Mouse (Mus musculus): ENCODE measurements around the gene Npas4. TPM values are rescaled to one million over a fixed set of nuclear protein-coding genes. Genes with fewer than 3 reads are reported as not detected.

The Npas4 gene
- polyA plus RNA-seq (2016; fragmentation: Nextera tagmentation; extraction: Ambion mirVana), result not detected in 2 replicates

- ATAC-seq (ENCODE audit: insufficient number of reproducible peaks, insufficient read depth, low FRiP score, low TSS enrichment, low read depth), result no peak
- Histone ChIP-seq H3K36me3 (no peaks in the 10 kb centered on the region), H3K9ac (replicated peaks) (no peak within 1 kb of the TSS), H3K4me2 (no peak within 1 kb of the TSS), H3K4me3 (replicated peaks) (0 out of 2 replicates have a peak within 1 kb of the TSS, but pooled peaks have one; percentile 1), H3K9me3 (no peaks in the 10 kb centered on the region), H3K27me3 (peaks cover 85% of the 10 kb centered on the region), H3K27ac (no peak within 1 kb of the TSS), H3K4me1 (replicated peaks) (no peaks in the 10 kb centered on the region; the same call in 1 of the 2 replicates)
- WGBS, result 14% methylated on average over 4 of the region's 4 CpGs
Measured at GRCm38 (mm10) chr19:4990256-4990625, at the start of gene Npas4. Gene Npas4, minus strand, starts transcription at chr19:4990316.

GRCm38 (mm10) chr19:5039301-5040114, 49.4 kb upstream of the Npas4 start:
- peak overlapping the region; percentile 98 for H3K4me2 ChIP-seq
- peak; percentile 24; the same call in 1 of the 2 replicates for ATAC-seq (ENCODE audit: insufficient number of reproducible peaks, insufficient read depth, low FRiP score, low TSS enrichment, low read depth)
- peak overlapping the region; percentile 85 for H3K4me3 ChIP-seq (replicated peaks)
- no peaks in the 10 kb centered on the region for H3K27me3 ChIP-seq
- H3K9ac ChIP-seq (replicated peaks), result peak overlapping the region; percentile 78
- no peaks in the 10 kb centered on the region for H3K9me3 ChIP-seq
- H3K27ac ChIP-seq, result peak overlapping the region; percentile 87; the same call in 1 of the 2 replicates
- peaks cover 35% of the 10 kb centered on the region for H3K4me1 ChIP-seq (replicated peaks)
- peaks cover 23% of the 10 kb centered on the region; the same call in 1 of the 2 replicates for H3K36me3 ChIP-seq
- 12% methylated on average over 41 of the region's 41 CpGs for WGBS

DNA sequence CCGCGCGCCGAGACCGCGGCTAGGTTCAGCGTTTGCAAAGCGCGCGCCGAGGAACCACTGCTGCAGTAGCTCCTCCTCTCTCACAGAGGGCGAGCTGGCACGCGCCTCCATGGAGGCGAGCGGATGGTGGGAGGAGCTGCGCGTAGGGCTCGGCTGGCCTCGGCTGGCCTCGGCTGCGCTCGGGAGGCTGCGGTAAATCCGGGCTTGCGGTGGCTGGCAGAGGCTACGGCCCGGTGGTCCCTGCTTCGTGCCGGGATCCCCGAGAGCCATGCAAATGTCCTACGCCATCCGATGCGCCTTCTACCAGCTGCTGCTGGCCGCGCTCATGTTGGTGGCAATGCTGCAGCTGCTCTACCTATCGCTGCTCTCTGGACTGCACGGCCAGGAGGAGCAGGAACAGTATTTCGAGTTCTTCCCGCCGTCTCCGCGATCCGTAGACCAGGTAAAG, 48.6 kb upstream of the Npas4 start, which contains the start of the genes B4gat1 and AC124502.3:
TSS of gene B4gat1 (plus strand) at position 118 of the 448 bp plus-strand sequence.
TSS of gene AC124502.3 (plus strand) at position 183 of the 448 bp plus-strand sequence.
- H3K4me3 ChIP-seq (replicated peaks), result peak within 1 kb of the TSS; percentile 85
- H3K9me3 ChIP-seq, result no peaks in the 10 kb centered on the region
- H3K4me1 ChIP-seq (replicated peaks), result peaks cover 35% of the 10 kb centered on the region
- peaks cover 17% of the 10 kb centered on the region; the same call in 1 of the 2 replicates for H3K36me3 ChIP-seq
- no peaks in the 10 kb centered on the region for H3K27me3 ChIP-seq
- peak within 1 kb of the TSS; percentile 98 for H3K4me2 ChIP-seq
- peak; percentile 76 for ATAC-seq (ENCODE audit: insufficient number of reproducible peaks, insufficient read depth, low FRiP score, low TSS enrichment, low read depth)
- H3K9ac ChIP-seq (replicated peaks), result peak within 1 kb of the TSS; percentile 78
- peak within 1 kb of the TSS; percentile 87 for H3K27ac ChIP-seq
- under 1% methylated on average over 39 of the region's 44 CpGs for WGBS

GRCm38 (mm10) chr19:5037678-5038571, 47.8 kb upstream of the Npas4 start:
- Histone ChIP-seq H3K4me1 (replicated peaks) (peaks cover 35% of the 10 kb centered on the region), H3K27ac (peak overlapping the region; percentile 87), H3K4me3 (replicated peaks) (peak overlapping the region; percentile 85), H3K4me2 (peak overlapping the region; percentile 98), H3K27me3 (no peaks in the 10 kb centered on the region), H3K9ac (replicated peaks) (peak overlapping the region; percentile 78), H3K9me3 (no peaks in the 10 kb centered on the region), H3K36me3 (0 out of 2 replicates have a peak, but pooled peaks cover 10% of the 10 kb centered on the region)
- WGBS, result 5% methylated on average over 32 of the region's 32 CpGs
- no peak for ATAC-seq (ENCODE audit: insufficient number of reproducible peaks, insufficient read depth, low FRiP score, low TSS enrichment, low read depth)

- no peak for ATAC-seq (ENCODE audit: insufficient number of reproducible peaks, insufficient read depth, low FRiP score, low TSS enrichment, low read depth)
- Histone ChIP-seq H3K9me3 (no peaks in the 10 kb centered on the region), H3K4me1 (replicated peaks) (peaks cover 27% of the 10 kb centered on the region), H3K9ac (replicated peaks) (no peak overlapping the region), H3K4me2 (no peak overlapping the region), H3K36me3 (peaks cover 10% of the 10 kb centered on the region), H3K27ac (no peak overlapping the region), H3K4me3 (replicated peaks) (no peak overlapping the region), H3K27me3 (no peaks in the 10 kb centered on the region)
- 74% methylated on average over 4 of the region's 4 CpGs for WGBS
Measured at GRCm38 (mm10) chr19:5036577-5036976, 46.5 kb upstream of the Npas4 start.

GRCm38 (mm10) chr19:5032686-5033085, 42.6 kb upstream of the Npas4 start:
- H3K4me3 ChIP-seq (replicated peaks), result no peak overlapping the region
- 65% methylated on average over 3 of the region's 3 CpGs for WGBS
- H3K27ac ChIP-seq, result no peak overlapping the region
- H3K4me2 ChIP-seq, result no peak overlapping the region
- H3K36me3 ChIP-seq, result peaks cover 49% of the 10 kb centered on the region
- H3K9me3 ChIP-seq, result no peaks in the 10 kb centered on the region
- no peaks in the 10 kb centered on the region for H3K27me3 ChIP-seq
- ATAC-seq (ENCODE audit: insufficient number of reproducible peaks, insufficient read depth, low FRiP score, low TSS enrichment, low read depth), result no peak
- peaks cover 5% of the 10 kb centered on the region for H3K4me1 ChIP-seq (replicated peaks)
- H3K9ac ChIP-seq (replicated peaks), result no peak overlapping the region

GRCm38 (mm10) chr19:5026111-5026510, 36.0 kb upstream of the Npas4 start:
- Histone ChIP-seq H3K4me1 (replicated peaks) (peaks cover 5% of the 10 kb centered on the region; the same call in 1 of the 2 replicates), H3K9ac (replicated peaks) (no peak overlapping the region), H3K4me3 (replicated peaks) (no peak overlapping the region), H3K27me3 (no peaks in the 10 kb centered on the region), H3K27ac (no peak overlapping the region), H3K9me3 (no peaks in the 10 kb centered on the region), H3K4me2 (no peak overlapping the region), H3K36me3 (peaks cover 48% of the 10 kb centered on the region)
- WGBS, result 94% methylated on average over 8 of the region's 8 CpGs
- ATAC-seq (ENCODE audit: insufficient number of reproducible peaks, insufficient read depth, low FRiP score, low TSS enrichment, low read depth), result no peak

DNA sequence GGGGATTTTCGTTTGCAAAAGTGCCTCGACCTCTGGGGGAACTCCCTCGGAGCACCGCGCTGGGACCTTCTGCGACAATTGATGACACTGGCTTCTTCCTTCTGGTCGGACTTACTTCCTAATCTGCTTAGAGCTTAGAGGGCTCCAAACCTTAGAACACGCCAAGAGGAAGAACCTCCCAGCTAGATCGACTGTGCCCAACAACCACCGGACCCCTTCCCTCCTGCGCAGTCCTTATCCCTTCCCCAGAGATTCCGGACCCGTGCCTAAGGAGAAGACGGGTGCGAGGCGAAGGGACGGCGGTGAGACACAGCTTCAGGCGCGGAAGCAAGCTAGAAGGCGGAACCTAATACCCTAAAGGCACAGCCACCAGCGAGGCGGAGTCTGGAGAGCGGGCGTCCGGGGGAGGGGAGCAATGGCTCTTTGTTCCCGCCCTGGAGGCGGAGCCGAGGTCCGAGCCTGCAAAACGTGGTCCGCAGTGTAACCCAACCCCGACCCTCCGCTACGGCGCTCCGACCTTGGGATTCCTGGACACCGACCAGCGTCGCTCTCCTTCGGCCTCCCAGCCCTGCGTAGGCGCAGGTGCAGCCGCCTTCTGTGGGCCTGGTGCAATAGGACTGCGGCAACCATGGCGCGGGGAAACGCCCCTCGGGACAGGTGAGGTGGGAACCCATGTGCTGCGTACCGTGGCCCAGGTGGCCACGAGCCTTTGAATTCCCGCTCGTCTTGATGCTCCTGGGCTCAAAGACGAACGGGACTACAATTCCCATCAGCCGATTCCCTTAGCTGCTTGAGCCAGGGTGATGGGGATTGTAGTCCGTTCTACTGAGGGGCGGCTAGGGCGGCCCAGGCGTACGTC, 33.7 kb upstream of the Npas4 start, which contains the start of gene Slc29a2:
TSS of gene Slc29a2 (plus strand) at position 240 of the 859 bp plus-strand sequence.
- peaks cover 25% of the 10 kb centered on the region for H3K36me3 ChIP-seq
- peaks cover 5% of the 10 kb centered on the region; the same call in 1 of the 2 replicates for H3K4me1 ChIP-seq (replicated peaks)
- H3K4me2 ChIP-seq, result peak within 1 kb of the TSS; percentile 83
- WGBS, result under 1% methylated on average over 62 of the region's 62 CpGs
- no peaks in the 10 kb centered on the region for H3K9me3 ChIP-seq
- H3K9ac ChIP-seq (replicated peaks), result peak within 1 kb of the TSS; percentile 76
- H3K4me3 ChIP-seq (replicated peaks), result peak within 1 kb of the TSS; percentile 67
- peak within 1 kb of the TSS; percentile 90 for H3K27ac ChIP-seq
- H3K27me3 ChIP-seq, result no peaks in the 10 kb centered on the region
- peak; percentile 86 for ATAC-seq (ENCODE audit: insufficient number of reproducible peaks, insufficient read depth, low FRiP score, low TSS enrichment, low read depth)

GRCm38 (mm10) chr19:5021416-5021815, 31.3 kb upstream of the Npas4 start:
- no peak overlapping the region for H3K4me2 ChIP-seq
- H3K27ac ChIP-seq, result no peak overlapping the region
- ATAC-seq (ENCODE audit: insufficient number of reproducible peaks, insufficient read depth, low FRiP score, low TSS enrichment, low read depth), result no peak
- H3K4me1 ChIP-seq (replicated peaks), result peaks cover 8% of the 10 kb centered on the region
- H3K9ac ChIP-seq (replicated peaks), result no peak overlapping the region
- WGBS, result 94% methylated on average over 2 of the region's 2 CpGs
- H3K4me3 ChIP-seq (replicated peaks), result no peak overlapping the region
- H3K9me3 ChIP-seq, result no peaks in the 10 kb centered on the region
- no peaks in the 10 kb centered on the region for H3K27me3 ChIP-seq
- 0 out of 2 replicates have a peak, but pooled peaks cover under 1% of the 10 kb centered on the region for H3K36me3 ChIP-seq

DNA sequence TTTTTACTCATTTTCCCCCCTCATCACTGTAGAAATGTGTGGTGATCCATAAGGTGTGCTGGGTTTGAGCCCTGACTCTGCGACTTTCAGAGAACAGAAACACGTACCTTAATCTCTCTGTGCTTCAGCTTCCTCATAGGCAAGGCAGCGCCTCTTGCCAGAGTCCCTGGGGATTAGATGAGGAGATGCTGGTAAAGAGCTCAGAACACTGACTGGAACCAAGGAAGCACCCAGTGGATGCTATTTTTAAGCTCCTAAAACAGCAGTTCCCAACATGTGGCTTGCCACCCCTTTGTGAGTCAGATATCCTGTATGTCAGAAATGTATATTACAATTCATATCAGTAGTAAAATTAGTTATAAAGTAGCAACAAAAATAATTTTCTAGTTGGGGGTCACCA, 28.1 kb upstream of the Npas4 start:
- H3K27ac ChIP-seq, result no peak overlapping the region
- no peaks in the 10 kb centered on the region for H3K9me3 ChIP-seq
- H3K4me1 ChIP-seq (replicated peaks), result peaks cover 9% of the 10 kb centered on the region
- H3K4me2 ChIP-seq, result no peak overlapping the region
- 79% methylated on average over 3 of the region's 3 CpGs for WGBS
- ATAC-seq (ENCODE audit: insufficient number of reproducible peaks, insufficient read depth, low FRiP score, low TSS enrichment, low read depth), result no peak
- no peak overlapping the region for H3K9ac ChIP-seq (replicated peaks)
- H3K4me3 ChIP-seq (replicated peaks), result no peak overlapping the region
- no peaks in the 10 kb centered on the region for H3K27me3 ChIP-seq
- no peaks in the 10 kb centered on the region for H3K36me3 ChIP-seq

Data from limb, embryonic 12.5 days (tissue).